Mouse (Mus musculus) stomach, embryonic 14.5 days (tissue): ENCODE data around the gene Vmn2r10. TPM values are rescaled to one million over a fixed set of nuclear protein-coding genes. Genes with fewer than 3 reads are reported as not detected.
"Not testable (repeated sequence)": the region's sequence is repeated elsewhere in the genome, so short reads cannot be mapped to it uniquely, and the experiment has no call there.

Source experiments
- ATAC-seq: fragments of 200-750 bp; cut with Nextera tagmentation; 2 replicates; pipeline ENCODE4 v1.8.0; 2017; ENCODE audit warnings: low read depth, moderate TSS enrichment; ENCODE audit not compliant: insufficient number of reproducible peaks, insufficient read depth, low FRiP score
- H3K27ac ChIP-seq: fragments of 300-500 bp; sonication (generic); 2 replicates; pipeline ENCODE4 v1.5.1; 2014; ENCODE audit warnings: mild to moderate bottlenecking, low read length, moderate library complexity, mixed read lengths
- H3K27me3 ChIP-seq: fragments of 300-500 bp; sonication (generic); 2 replicates; pipeline ENCODE4 v1.6.1; 2014; ENCODE audit warnings: low read length, control low read depth, mixed read lengths; ENCODE audit not compliant: control insufficient read depth, insufficient read depth
- H3K36me3 ChIP-seq: fragments of 300-500 bp; sonication (generic); 2 replicates; pipeline ENCODE4 v1.6.1; 2014; ENCODE audit warnings: mild to moderate bottlenecking, control low read depth, low read length, moderate library complexity, mixed read lengths; ENCODE audit not compliant: control insufficient read depth, insufficient read depth
- H3K4me1 ChIP-seq: fragments of 300-500 bp; sonication (generic); 2 replicates; pipeline ENCODE4 v1.6.1; 2014; ENCODE audit warnings: low read length, control low read depth, mixed read lengths; ENCODE audit not compliant: control insufficient read depth, insufficient read depth
- H3K4me2 ChIP-seq: fragments of 300-500 bp; sonication (generic); replicated peaks from 2 replicates; pipeline ENCODE4 v1.6.1; 2014; ENCODE audit warnings: low read depth, low read length, control low read depth
- H3K4me3 ChIP-seq: fragments of 300-500 bp; sonication (generic); 2 replicates; pipeline ENCODE4 v1.5.1; 2014; ENCODE audit warnings: low read depth, low read length, control low read depth
- H3K9ac ChIP-seq: fragments of 300-500 bp; sonication (generic); replicated peaks from 2 replicates; pipeline ENCODE4 v1.6.1; 2014; ENCODE audit warnings: low read depth, mild to moderate bottlenecking, control low read depth, low read length, moderate library complexity, mixed read lengths
- H3K9me3 ChIP-seq: fragments of 300-500 bp; sonication (generic); 2 replicates; pipeline ENCODE4 v1.6.1; 2016; ENCODE audit warnings: low read depth, low read length, control low read depth; ENCODE audit not compliant: control insufficient read depth
- WGBS: fragments of 180-500 bp; shearing (Covaris S2); extraction: QIAGEN DNeasy Blood & Tissue Kit; methylation state at CpG from one replicate; pipeline ENCODE4 v1.1.7; 2014; 5-methylcytosine and 5-hydroxymethylcytosine counted together
- polyA plus RNA-seq: library from polyadenylated mRNA; unstranded; fragments of >200 nt; fragmentation: Nextera tagmentation; extraction: Ambion mirVana; gene quantifications from 2 replicates; pipeline ENCODE4 v1.2.1, GENCODE M21; 2014

Vmn2r10 gene
- polyA plus RNA-seq, result not detected in 2 replicates

GRCm38 (mm10) chr5:109006427-109006826 is at the start of gene Vmn2r10:
Gene Vmn2r10, minus strand, starts transcription at chr5:109006527.
- not testable (repeated sequence) for H3K9me3 ChIP-seq, H3K36me3 ChIP-seq, ATAC-seq, H3K4me3 ChIP-seq, H3K27me3 ChIP-seq, H3K4me2 ChIP-seq, H3K27ac ChIP-seq, H3K4me1 ChIP-seq, H3K9ac ChIP-seq

GRCm38 (mm10) chr5:109055286-109055685 is 49.0 kb upstream of the Vmn2r10 start:
- no peak overlapping the region for H3K27ac ChIP-seq
- H3K27me3 ChIP-seq, result no peaks in the 10 kb centered on the region
- H3K4me2 ChIP-seq, result no peak overlapping the region
- H3K9me3 ChIP-seq, result no peaks in the 10 kb centered on the region
- no peak overlapping the region for H3K4me3 ChIP-seq
- H3K36me3 ChIP-seq, result no peaks in the 10 kb centered on the region
- 62% methylated on average over 1 of the region's 1 CpGs for WGBS
- H3K9ac ChIP-seq, result no peak overlapping the region
- ATAC-seq, result no peak
- no peaks in the 10 kb centered on the region for H3K4me1 ChIP-seq

GRCm38 (mm10) chr5:109032591-109032990 is 26.3 kb upstream of the Vmn2r10 start:
- H3K4me3 ChIP-seq, result no peak overlapping the region
- H3K9ac ChIP-seq, result no peak overlapping the region
- no peaks in the 10 kb centered on the region for H3K36me3 ChIP-seq
- no peak for ATAC-seq
- H3K4me2 ChIP-seq, result no peak overlapping the region
- H3K27ac ChIP-seq, result no peak overlapping the region
- H3K4me1 ChIP-seq, result no peaks in the 10 kb centered on the region
- H3K9me3 ChIP-seq, result no peaks in the 10 kb centered on the region
- no peaks in the 10 kb centered on the region for H3K27me3 ChIP-seq

- no peak for ATAC-seq
- Histone ChIP-seq H3K9ac (no peak overlapping the region), H3K27ac (no peak overlapping the region), H3K27me3 (no peaks in the 10 kb centered on the region), H3K4me3 (no peak overlapping the region), H3K4me1 (no peaks in the 10 kb centered on the region), H3K36me3 (no peaks in the 10 kb centered on the region), H3K4me2 (no peak overlapping the region), H3K9me3 (peaks cover 3% of the 10 kb centered on the region)
- 78% methylated on average over 3 of the region's 3 CpGs for WGBS
These were observed 17.4 kb downstream of the Vmn2r10 start for GRCm38 (mm10) chr5:108988924-108989323.

Other genes starting within 250 kb of the Vmn2r10 start
- gene Rnf212, start 231.5 kb downstream of the Vmn2r10 start, polyA plus RNA-seq, result not detected in 2 replicates
- not detected in 2 replicates for gene Tmed11, start 211.2 kb downstream of the Vmn2r10 start, polyA plus RNA-seq
- not detected in 2 replicates for gene Vmn2r8, start 197.7 kb downstream of the Vmn2r10 start, polyA plus RNA-seq
- gene Vmn2r9, start 153.9 kb downstream of the Vmn2r10 start, polyA plus RNA-seq, result not detected in 2 replicates
- gene Vmn2r11, start 53.0 kb upstream of the Vmn2r10 start, polyA plus RNA-seq, result not detected in 2 replicates
- gene Vmn2r12, start 91.4 kb upstream of the Vmn2r10 start, polyA plus RNA-seq, result not detected in 2 replicates
- gene Vmn2r13, start 185.7 kb upstream of the Vmn2r10 start, polyA plus RNA-seq, result not detected in 2 replicates
- gene Vmn2r14, start 218.2 kb upstream of the Vmn2r10 start, polyA plus RNA-seq, result not detected in 2 replicates